Mouse (Mus musculus): Measurements from ENCODE around the gene Slc12a9. TPM values are rescaled to one million over a fixed set of nuclear protein-coding genes. Genes with fewer than 3 reads are reported as not detected.

The Slc12a9 gene
- total and polyA plus RNA-seq, 3 experiments, result 3.0 to 11.1 (median 7.9) TPM

GRCm38 (mm10) chr5:137287032-137287952 is 46.1 kb downstream of the Slc12a9 start, which contains the start of gene Ache:
TSS of gene Ache (plus strand) at chr5:137287519.
- no peak within 1 kb of the TSS for H3K27ac ChIP-seq (ENCODE audit: insufficient read depth, low read depth)
- no peak for DNase-seq (ENCODE audit: extremely low read depth)
- peaks cover 14 to 41% of the 10 kb centered on the region in 2 experiments; a peak in 3 of 4 replicates for H3K4me1 ChIP-seq (ENCODE audit: control insufficient read depth in 1 of 2, insufficient read depth in 2 of 2)

GRCm38 (mm10) chr5:137286655-137287031 is 46.8 kb downstream of the Slc12a9 start:
- peaks cover 14 to 41% of the 10 kb centered on the region in 2 experiments; a peak in 3 of 4 replicates for H3K4me1 ChIP-seq (ENCODE audit: control insufficient read depth in 1 of 2, insufficient read depth in 2 of 2)
- no peak overlapping the region for H3K4me3 ChIP-seq (replicated peaks in 1 of 3; ENCODE audit: low read depth in 2 of 3, low read length in 2 of 3, poor library complexity in 1 of 3)
- peak overlapping the region; percentile 40 for H3K4me2 ChIP-seq (ENCODE audit: insufficient read depth, low read depth, poor library complexity, severe bottlenecking)
- dilution Hi-C loops (cut with MboI; ENCODE audit: extremely low pct_ligation_motif_present, extremely low pct_unique_long_range_greater_than_20kb, low sequenced_read_pairs), result no loop called here
- in situ Hi-C loops (cut with MboI; ENCODE audit: low pct_ligation_motif_present, low pct_unique_long_range_greater_than_20kb, low sequenced_read_pairs), result no loop called here
- H3K36me3 ChIP-seq (replicated peaks in 1 of 2; ENCODE audit: control insufficient read depth in 1 of 2, insufficient read depth in 1 of 2, low read length in 1 of 2), result no peaks in the 10 kb centered on the region
- H3K27ac ChIP-seq (ENCODE audit: insufficient read depth, low read depth), result no peak overlapping the region
- no peaks in the 10 kb centered on the region for H3K79me2 ChIP-seq (replicated peaks; ENCODE audit: control insufficient read depth, extremely low read depth, insufficient read depth, poor library complexity, severe bottlenecking)
- peak; percentile 89 for DNase-seq (ENCODE audit: extremely low read depth)
- H3K9me3 ChIP-seq (replicated peaks; ENCODE audit: low read length), result peaks cover 16% of the 10 kb centered on the region
- 0 out of 2 replicates have a peak, but pooled peaks have one; percentile 38 for TF ChIP-seq MYC (IDR thresholded peaks at IDR 0.05; ENCODE audit: low read depth, low read length)
- peak; percentile 49 for TF ChIP-seq ELF1 (IDR thresholded peaks at IDR 0.05; ENCODE audit: low read depth, low read length)
- no peak for TF ChIP-seq CHD1 (IDR thresholded peaks at IDR 0.05; ENCODE audit: low read depth, low read length)
- TF ChIP-seq MXI1 (IDR thresholded peaks at IDR 0.05; ENCODE audit: low read depth, low read length), result peak; percentile 44; the same call in 1 of the 2 replicates
- TF ChIP-seq ZNF384 (IDR thresholded peaks at IDR 0.05; ENCODE audit: low read depth, low read length), result no peak
- TF ChIP-seq HCFC1 (IDR thresholded peaks at IDR 0.05; ENCODE audit: low read depth, low read length), result peak; percentile 36; the same call in 1 of the 2 replicates
- peak; percentile 55; the same call in 1 of the 2 replicates for TF ChIP-seq MAX (IDR thresholded peaks at IDR 0.05; ENCODE audit: low read length)
- 0 out of 2 replicates have a peak, but pooled peaks have one; percentile 79 for TF ChIP-seq MAZ (IDR thresholded peaks at IDR 0.05; ENCODE audit: low read depth, low read length)
- peak; percentile 88 for TF ChIP-seq RAD21 (IDR thresholded peaks at IDR 0.05; ENCODE audit: low read depth, low read length)
- peak; percentile 94 for TF ChIP-seq SMC3 (IDR thresholded peaks at IDR 0.05; ENCODE audit: low read depth, low read length)
- no peak for TF ChIP-seq ZKSCAN1 (IDR thresholded peaks at IDR 0.05; ENCODE audit: borderline replicate concordance, low read depth, low read length)
- 0 out of 2 replicates have a peak, but pooled peaks have one; percentile 29 for TF ChIP-seq NELFE (IDR thresholded peaks at IDR 0.05; ENCODE audit: low read depth, low read length)
- TF ChIP-seq ZC3H11A (IDR thresholded peaks at IDR 0.05; ENCODE audit: low read depth, low read length), result peak; percentile 78
- no peak for TF ChIP-seq JUND (conservative IDR thresholded peaks at IDR 0.05; ENCODE audit: low read depth, low read length)
- peak; percentile 14 to 95; a peak in 2 of 4 replicates for TF ChIP-seq CTCF (conservative IDR thresholded peaks at IDR 0.05 in 1 of 2, IDR thresholded peaks at IDR 0.05 in 1 of 2; ENCODE audit: low read depth in 2 of 2, low read length in 2 of 2)
- peak; percentile 64 for TF ChIP-seq IRF4 (IDR thresholded peaks at IDR 0.05; ENCODE audit: low read depth, low read length)
- TF ChIP-seq JUN (IDR thresholded peaks at IDR 0.05; ENCODE audit: insufficient read depth, low read depth, low read length), result no peak
- TF ChIP-seq MEF2A (IDR thresholded peaks at IDR 0.05; ENCODE audit: borderline replicate concordance, low read depth, low read length), result peak; percentile 50; the same call in 1 of the 2 replicates
- TF ChIP-seq SIN3A (IDR thresholded peaks at IDR 0.05; ENCODE audit: low read length), result peak; percentile 63; the same call in 1 of the 2 replicates
- no peak for TF ChIP-seq GABPA (IDR thresholded peaks at IDR 0.05; ENCODE audit: insufficient replicate concordance, low read depth, low read length)
- 0 out of 2 replicates have a peak, but pooled peaks have one; percentile 21 for TF ChIP-seq TCF12 (IDR thresholded peaks at IDR 0.05; ENCODE audit: low read depth, low read length)
- TF ChIP-seq E2F4 (IDR thresholded peaks at IDR 0.05; ENCODE audit: insufficient replicate concordance, low read depth, low read length), result no peak
- peaks cover 43% of the 10 kb centered on the region for H3K27me3 ChIP-seq (replicated peaks)
- no peak overlapping the region for H3K9ac ChIP-seq (ENCODE audit: insufficient read depth, low read depth)

More at GRCm38 (mm10) chr5:137287032-137287952, 46.1 kb downstream of the Slc12a9 start, which contains the start of gene Ache:
- dilution Hi-C loops (cut with MboI; ENCODE audit: extremely low pct_ligation_motif_present, extremely low pct_unique_long_range_greater_than_20kb, low sequenced_read_pairs) (no loop called here), in situ Hi-C loops (cut with MboI; ENCODE audit: low pct_ligation_motif_present, low pct_unique_long_range_greater_than_20kb, low sequenced_read_pairs) (no loop called here)
- no peaks in the 10 kb centered on the region for H3K79me2 ChIP-seq (replicated peaks; ENCODE audit: control insufficient read depth, extremely low read depth, insufficient read depth, poor library complexity, severe bottlenecking)
- no peak within 1 kb of the TSS for H3K9ac ChIP-seq (ENCODE audit: insufficient read depth, low read depth)
- H3K9me3 ChIP-seq (replicated peaks; ENCODE audit: low read length), result peaks cover 15% of the 10 kb centered on the region
- H3K4me3 ChIP-seq (replicated peaks in 1 of 3; ENCODE audit: low read depth in 2 of 3, low read length in 2 of 3, poor library complexity in 1 of 3), result peak within 1 kb of the TSS in 1 of 3 experiments; percentile 12
- peak within 1 kb of the TSS; percentile 40 for H3K4me2 ChIP-seq (ENCODE audit: insufficient read depth, low read depth, poor library complexity, severe bottlenecking)
- TF ChIP-seq PAX5 (IDR thresholded peaks at IDR 0.05; ENCODE audit: low read length), result no peak
- TF ChIP-seq ZNF384 (IDR thresholded peaks at IDR 0.05; ENCODE audit: low read depth, low read length), result no peak
- TF ChIP-seq CHD1 (IDR thresholded peaks at IDR 0.05; ENCODE audit: low read depth, low read length), result no peak
- TF ChIP-seq TBP (conservative IDR thresholded peaks at IDR 0.05; ENCODE audit: low read depth, low read length), result no peak
- peak; percentile 33; the same call in 1 of the 2 replicates for TF ChIP-seq BHLHE40 (IDR thresholded peaks at IDR 0.05; ENCODE audit: low read depth, low read length)
- TF ChIP-seq KAT2A (IDR thresholded peaks at IDR 0.05; ENCODE audit: insufficient replicate concordance, low read length), result no peak
- no peak for TF ChIP-seq MAZ (IDR thresholded peaks at IDR 0.05; ENCODE audit: low read depth, low read length)
- TF ChIP-seq CHD2 (IDR thresholded peaks at IDR 0.05; ENCODE audit: low read length), result no peak
- TF ChIP-seq IRF4 (IDR thresholded peaks at IDR 0.05; ENCODE audit: low read depth, low read length), result no peak
- no peak for TF ChIP-seq ZC3H11A (IDR thresholded peaks at IDR 0.05; ENCODE audit: low read depth, low read length)
- TF ChIP-seq JUND (conservative IDR thresholded peaks at IDR 0.05; ENCODE audit: low read depth, low read length), result no peak
- no peak for TF ChIP-seq MXI1 (IDR thresholded peaks at IDR 0.05; ENCODE audit: low read depth, low read length)
- TF ChIP-seq NRF1 (IDR thresholded peaks at IDR 0.05; ENCODE audit: low read depth, low read length), result peak; percentile 31; the same call in 1 of the 2 replicates
- H3K36me3 ChIP-seq (replicated peaks in 1 of 2; ENCODE audit: control insufficient read depth in 1 of 2, insufficient read depth in 1 of 2, low read length in 1 of 2), result no peaks in the 10 kb centered on the region
- peaks cover 40% of the 10 kb centered on the region for H3K27me3 ChIP-seq (replicated peaks)
